Mouse (Mus musculus): ENCODE measurements around the gene Evi2. TPM values are rescaled to one million over a fixed set of nuclear protein-coding genes. Genes with fewer than 3 reads are reported as not detected.

Evi2 gene
- polyA plus RNA-seq, 1 experiment from 2014 or later, result 0.98 TPM

- Histone ChIP-seq H3K4me3 (ENCODE audit: low read depth, low read length) (no peak overlapping the region), H3K27ac (ENCODE audit: low read depth, low read length) (no peak overlapping the region), H3K9me3 (ENCODE audit: control insufficient read depth, low read length) (no peaks in the 10 kb centered on the region), H3K27me3 (ENCODE audit: control insufficient read depth, insufficient read depth, low read length) (no peaks in the 10 kb centered on the region), H3K36me3 (ENCODE audit: control insufficient read depth, insufficient read depth, low read length) (no peaks in the 10 kb centered on the region), H3K4me1 (ENCODE audit: control insufficient read depth, insufficient read depth, low read length) (no peaks in the 10 kb centered on the region), H3K4me2 (ENCODE audit: low read depth, low read length) (no peak overlapping the region), H3K9ac (replicated peaks; ENCODE audit: low read depth, low read length) (no peak overlapping the region)
- ATAC-seq (ENCODE audit: low read depth), result no peak
- WGBS, result 86% methylated on average over 1 of the region's 1 CpGs
Observed at GRCm38 (mm10) chr11:79519878-79520291, 10.5 kb downstream of the Evi2 start.

GRCm38 (mm10) chr11:79519299-79519698 is 11.1 kb downstream of the Evi2 start:
- WGBS, result 88% methylated on average over 6 of the region's 6 CpGs
- no peak for ATAC-seq (ENCODE audit: low read depth)
- no peak overlapping the region for H3K4me3 ChIP-seq (ENCODE audit: low read depth, low read length)
- H3K36me3 ChIP-seq (ENCODE audit: control insufficient read depth, insufficient read depth, low read length), result no peaks in the 10 kb centered on the region
- no peak overlapping the region for H3K9ac ChIP-seq (replicated peaks; ENCODE audit: low read depth, low read length)
- no peak overlapping the region for H3K27ac ChIP-seq (ENCODE audit: low read depth, low read length)
- no peaks in the 10 kb centered on the region for H3K4me1 ChIP-seq (ENCODE audit: control insufficient read depth, insufficient read depth, low read length)
- no peak overlapping the region for H3K4me2 ChIP-seq (ENCODE audit: low read depth, low read length)
- no peaks in the 10 kb centered on the region for H3K9me3 ChIP-seq (ENCODE audit: control insufficient read depth, low read length)
- H3K27me3 ChIP-seq (ENCODE audit: control insufficient read depth, insufficient read depth, low read length), result no peaks in the 10 kb centered on the region

GRCm38 (mm10) chr11:79515798-79516197 is 14.6 kb downstream of the Evi2 start:
- Histone ChIP-seq H3K27me3 (ENCODE audit: control insufficient read depth, insufficient read depth, low read length) (no peaks in the 10 kb centered on the region), H3K9me3 (ENCODE audit: control insufficient read depth, low read length) (no peaks in the 10 kb centered on the region), H3K9ac (replicated peaks; ENCODE audit: low read depth, low read length) (no peak overlapping the region), H3K36me3 (ENCODE audit: control insufficient read depth, insufficient read depth, low read length) (no peaks in the 10 kb centered on the region), H3K4me1 (ENCODE audit: control insufficient read depth, insufficient read depth, low read length) (no peaks in the 10 kb centered on the region), H3K4me2 (ENCODE audit: low read depth, low read length) (no peak overlapping the region), H3K27ac (ENCODE audit: low read depth, low read length) (no peak overlapping the region), H3K4me3 (ENCODE audit: low read depth, low read length) (no peak overlapping the region)
- WGBS, result 100% methylated on average over 2 of the region's 2 CpGs
- no peak for ATAC-seq (ENCODE audit: low read depth)

- Histone ChIP-seq H3K27me3 (ENCODE audit: control insufficient read depth, insufficient read depth, low read length) (no peaks in the 10 kb centered on the region), H3K36me3 (ENCODE audit: control insufficient read depth, insufficient read depth, low read length) (no peaks in the 10 kb centered on the region), H3K9me3 (ENCODE audit: control insufficient read depth, low read length) (no peaks in the 10 kb centered on the region), H3K27ac (ENCODE audit: low read depth, low read length) (no peak overlapping the region), H3K9ac (replicated peaks; ENCODE audit: low read depth, low read length) (no peak overlapping the region), H3K4me2 (ENCODE audit: low read depth, low read length) (no peak overlapping the region), H3K4me3 (ENCODE audit: low read depth, low read length) (no peak overlapping the region), H3K4me1 (ENCODE audit: control insufficient read depth, insufficient read depth, low read length) (no peaks in the 10 kb centered on the region)
- 86% methylated on average over 6 of the region's 6 CpGs for WGBS
- no peak for ATAC-seq (ENCODE audit: low read depth)
Observed at GRCm38 (mm10) chr11:79515331-79515730, 15.1 kb downstream of the Evi2 start.

GRCm38 (mm10) chr11:79511970-79512369 is 18.4 kb downstream of the Evi2 start:
- Histone ChIP-seq H3K36me3 (ENCODE audit: control insufficient read depth, insufficient read depth, low read length) (no peaks in the 10 kb centered on the region), H3K27me3 (ENCODE audit: control insufficient read depth, insufficient read depth, low read length) (no peaks in the 10 kb centered on the region), H3K9me3 (ENCODE audit: control insufficient read depth, low read length) (no peaks in the 10 kb centered on the region), H3K4me1 (ENCODE audit: control insufficient read depth, insufficient read depth, low read length) (no peaks in the 10 kb centered on the region), H3K4me3 (ENCODE audit: low read depth, low read length) (no peak overlapping the region), H3K9ac (replicated peaks; ENCODE audit: low read depth, low read length) (no peak overlapping the region), H3K27ac (ENCODE audit: low read depth, low read length) (no peak overlapping the region), H3K4me2 (ENCODE audit: low read depth, low read length) (no peak overlapping the region)
- ATAC-seq (ENCODE audit: low read depth), result no peak
- 93% methylated on average over 3 of the region's 3 CpGs for WGBS

- Histone ChIP-seq H3K4me3 (ENCODE audit: low read depth, low read length) (no peak overlapping the region), H3K9me3 (ENCODE audit: control insufficient read depth, low read length) (no peaks in the 10 kb centered on the region), H3K27me3 (ENCODE audit: control insufficient read depth, insufficient read depth, low read length) (no peaks in the 10 kb centered on the region), H3K36me3 (ENCODE audit: control insufficient read depth, insufficient read depth, low read length) (no peaks in the 10 kb centered on the region), H3K9ac (replicated peaks; ENCODE audit: low read depth, low read length) (no peak overlapping the region), H3K4me2 (ENCODE audit: low read depth, low read length) (no peak overlapping the region), H3K27ac (ENCODE audit: low read depth, low read length) (no peak overlapping the region), H3K4me1 (ENCODE audit: control insufficient read depth, insufficient read depth, low read length) (0 out of 2 replicates have a peak, but pooled peaks cover 5% of the 10 kb centered on the region)
- WGBS, result 65% methylated on average over 7 of the region's 7 CpGs
- no peak for ATAC-seq (ENCODE audit: low read depth)
Observed at GRCm38 (mm10) chr11:79504506-79504905, 25.9 kb downstream of the Evi2 start.

GRCm38 (mm10) chr11:79503845-79504244 is 26.5 kb downstream of the Evi2 start, which contains the start of gene Omg:
Gene Omg, minus strand, starts transcription at chr11:79504084.
- Histone ChIP-seq H3K9me3 (ENCODE audit: control insufficient read depth, low read length) (no peaks in the 10 kb centered on the region), H3K4me2 (ENCODE audit: low read depth, low read length) (no peak within 1 kb of the TSS; the same call in 1 of the 2 replicates), H3K4me3 (ENCODE audit: low read depth, low read length) (no peak within 1 kb of the TSS), H3K9ac (replicated peaks; ENCODE audit: low read depth, low read length) (no peak within 1 kb of the TSS), H3K27me3 (ENCODE audit: control insufficient read depth, insufficient read depth, low read length) (no peaks in the 10 kb centered on the region), H3K27ac (ENCODE audit: low read depth, low read length) (0 out of 2 replicates have a peak within 1 kb of the TSS, but pooled peaks have one; percentile 52), H3K4me1 (ENCODE audit: control insufficient read depth, insufficient read depth, low read length) (0 out of 2 replicates have a peak, but pooled peaks cover 5% of the 10 kb centered on the region), H3K36me3 (ENCODE audit: control insufficient read depth, insufficient read depth, low read length) (no peaks in the 10 kb centered on the region)
- 0 out of 2 replicates have a peak, but pooled peaks have one; percentile 44 for ATAC-seq (ENCODE audit: low read depth)
- WGBS, result 24% methylated on average over 8 of the region's 8 CpGs

GRCm38 (mm10) chr11:79502917-79503316 is 27.5 kb downstream of the Evi2 start:
- Histone ChIP-seq H3K36me3 (ENCODE audit: control insufficient read depth, insufficient read depth, low read length) (no peaks in the 10 kb centered on the region), H3K27me3 (ENCODE audit: control insufficient read depth, insufficient read depth, low read length) (no peaks in the 10 kb centered on the region), H3K9ac (replicated peaks; ENCODE audit: low read depth, low read length) (no peak overlapping the region), H3K4me3 (ENCODE audit: low read depth, low read length) (no peak overlapping the region), H3K4me1 (ENCODE audit: control insufficient read depth, insufficient read depth, low read length) (0 out of 2 replicates have a peak, but pooled peaks cover 5% of the 10 kb centered on the region), H3K27ac (ENCODE audit: low read depth, low read length) (no peak overlapping the region), H3K9me3 (ENCODE audit: control insufficient read depth, low read length) (no peaks in the 10 kb centered on the region), H3K4me2 (ENCODE audit: low read depth, low read length) (no peak overlapping the region; the same call in 1 of the 2 replicates)
- ATAC-seq (ENCODE audit: low read depth), result no peak
- 26% methylated on average over 2 of the region's 2 CpGs for WGBS

GRCm38 (mm10) chr11:79494976-79495800 is 35.2 kb downstream of the Evi2 start:
- Histone ChIP-seq H3K9me3 (ENCODE audit: control insufficient read depth, low read length) (no peaks in the 10 kb centered on the region), H3K4me3 (ENCODE audit: low read depth, low read length) (no peak overlapping the region), H3K27ac (ENCODE audit: low read depth, low read length) (no peak overlapping the region), H3K4me2 (ENCODE audit: low read depth, low read length) (no peak overlapping the region), H3K9ac (replicated peaks; ENCODE audit: low read depth, low read length) (no peak overlapping the region), H3K4me1 (ENCODE audit: control insufficient read depth, insufficient read depth, low read length) (no peaks in the 10 kb centered on the region), H3K36me3 (ENCODE audit: control insufficient read depth, insufficient read depth, low read length) (no peaks in the 10 kb centered on the region), H3K27me3 (ENCODE audit: control insufficient read depth, insufficient read depth, low read length) (no peaks in the 10 kb centered on the region)
- 75% methylated on average over 10 of the region's 10 CpGs for WGBS
- ATAC-seq (ENCODE audit: low read depth), result no peak

Measured in neural tube, embryonic 14.5 days (tissue).